Mouse (Mus musculus): ENCODE results near the gene Rgl3. TPM values are rescaled to one million over a fixed set of nuclear protein-coding genes. Genes with fewer than 3 reads are reported as not detected.

The Rgl3 gene
- total RNA-seq, 2 experiments from 2014 or later, result 0.28 to 0.69 TPM

DNA sequence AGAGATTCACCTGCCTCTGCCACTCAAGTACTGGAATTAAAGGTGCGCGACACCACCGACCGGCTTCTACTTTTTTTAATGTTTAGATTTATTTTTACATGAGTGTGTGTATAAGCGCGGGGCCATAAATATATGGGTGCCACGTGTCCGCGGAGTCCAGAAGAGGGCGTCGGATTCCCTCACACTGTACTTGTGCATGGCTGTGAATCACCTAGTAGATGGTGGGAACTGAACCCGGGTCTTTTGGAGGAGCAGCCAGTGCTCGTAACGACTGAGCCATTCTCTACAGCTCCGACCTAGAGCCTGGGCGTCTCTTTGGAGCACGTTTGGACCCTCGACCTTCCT, 34.0 kb downstream of the Rgl3 start:
- H3K4me3 ChIP-seq, result peak overlapping the region; percentile 84
- DNase-seq, result peak; percentile 39
- intact Hi-C loops (cut with DNase I), result loop anchor here (5.0 kb wide), 1 partner anchor 117 kb away; the partner anchor contains the start of genes Gm49318 and Zfp653
- TF ChIP-seq CTCF (IDR thresholded peaks at IDR 0.05), result peak; percentile 29; the same call in 1 of the 2 replicates
- peak overlapping the region; percentile 97 for H3K27ac ChIP-seq

GRCm38 (mm10) chr9:21954635-21955034, 34.6 kb downstream of the Rgl3 start:
- DNase-seq, result no peak
- intact Hi-C loops (cut with DNase I), result loop anchor here (5.0 kb wide), 1 partner anchor 118 kb away; the partner anchor contains the start of genes Gm49318 and Zfp653
- peak overlapping the region; percentile 84; the same call in 1 of the 2 replicates for H3K4me3 ChIP-seq

DNA sequence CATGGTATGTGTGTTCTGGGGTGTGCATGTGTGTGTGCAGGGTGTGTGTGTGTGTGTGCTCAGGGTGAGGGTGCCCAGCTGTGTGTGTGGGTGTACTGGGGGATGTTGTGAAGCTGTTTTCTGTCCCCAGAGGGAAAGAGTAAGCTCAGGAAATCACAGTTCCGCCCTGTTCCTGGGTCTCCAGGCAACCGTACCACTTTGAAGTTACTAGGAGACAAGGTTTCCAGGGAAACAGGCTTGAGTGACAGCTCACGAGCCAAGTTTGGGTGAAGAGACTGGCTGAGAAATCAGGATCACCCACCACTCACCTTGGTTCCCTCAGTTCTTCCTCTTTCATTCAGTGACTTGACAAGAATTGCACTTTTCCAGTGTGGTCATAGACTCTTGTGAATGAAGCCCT, 35.6 kb downstream of the Rgl3 start:
- DNase-seq, result no peak
- no peak for TF ChIP-seq CTCF (IDR thresholded peaks at IDR 0.05)
- intact Hi-C loops (cut with DNase I), result no loop called here
- Histone ChIP-seq H3K27ac (no peak overlapping the region), H3K4me3 (no peak overlapping the region)

More at GRCm38 (mm10) chr9:21954635-21955034, 34.6 kb downstream of the Rgl3 start:
- no peak overlapping the region for H3K27ac ChIP-seq
- no peak for TF ChIP-seq CTCF (IDR thresholded peaks at IDR 0.05)

- intact Hi-C loops (cut with DNase I), result no loop called here
- DNase-seq, result no peak
- Histone ChIP-seq H3K4me3 (no peak overlapping the region), H3K27ac (no peak overlapping the region)
- TF ChIP-seq CTCF (IDR thresholded peaks at IDR 0.05), result peak; percentile 18; the same call in 1 of the 2 replicates
These were observed 37.3 kb downstream of the Rgl3 start for GRCm38 (mm10) chr9:21951977-21952376.

GRCm38 (mm10) chr9:21950322-21950721, 38.9 kb downstream of the Rgl3 start:
- no peak overlapping the region for H3K4me3 ChIP-seq
- intact Hi-C loops (cut with DNase I), result no loop called here
- no peak overlapping the region for H3K27ac ChIP-seq
- peak; percentile 68 for DNase-seq
- no peak for TF ChIP-seq CTCF (IDR thresholded peaks at IDR 0.05)

DNA sequence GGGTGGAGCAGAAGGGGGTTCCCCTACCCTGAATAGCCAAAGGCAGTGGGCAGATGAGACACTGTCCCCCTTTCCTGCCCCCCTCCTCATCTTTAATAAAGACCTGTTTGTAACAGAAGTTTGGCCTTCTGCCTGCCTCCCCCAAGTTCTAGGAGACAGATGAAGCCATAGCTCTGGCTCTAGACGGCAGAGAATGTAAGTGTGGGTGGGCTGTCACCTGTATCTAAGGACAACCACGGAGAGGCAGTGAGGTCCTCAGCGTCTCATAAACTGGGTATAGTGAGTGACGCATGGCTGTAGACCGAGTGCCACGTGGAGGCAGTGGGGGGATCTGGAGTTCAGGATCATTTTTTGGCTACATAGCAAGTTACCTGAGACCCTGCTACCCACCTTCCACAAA, 40.5 kb downstream of the Rgl3 start:
- intact Hi-C loops (cut with DNase I), result no loop called here
- no peak for TF ChIP-seq CTCF (IDR thresholded peaks at IDR 0.05)
- DNase-seq, result no peak

DNA sequence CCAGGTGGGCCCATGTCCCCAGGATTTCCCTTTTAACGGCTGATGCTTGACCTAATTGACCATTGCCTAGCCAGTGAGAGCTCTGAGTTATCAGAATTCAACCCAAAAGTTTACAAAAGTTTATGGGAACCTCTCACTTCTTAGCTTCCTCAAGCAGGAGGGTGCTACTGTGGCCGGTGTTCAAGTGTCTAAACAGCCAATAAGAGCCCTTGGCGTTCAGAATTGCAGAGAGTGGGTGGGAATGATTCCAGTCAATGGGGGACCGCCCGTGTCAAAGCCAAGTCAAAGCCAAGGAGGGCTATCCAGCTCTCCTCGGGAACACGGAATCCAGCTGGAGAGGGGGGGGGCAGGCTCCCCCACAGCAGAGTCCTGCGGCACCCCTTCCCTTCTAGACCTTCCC, 41.1 kb downstream of the Rgl3 start:
- DNase-seq, result no peak
- Histone ChIP-seq H3K27ac (no peak overlapping the region), H3K4me3 (no peak overlapping the region)
- intact Hi-C loops (cut with DNase I), result no loop called here
- no peak for TF ChIP-seq CTCF (IDR thresholded peaks at IDR 0.05)

More for the DNA sequence above, 40.5 kb downstream of the Rgl3 start:
- H3K27ac ChIP-seq, result no peak overlapping the region
- H3K4me3 ChIP-seq, result no peak overlapping the region

GRCm38 (mm10) chr9:21947540-21948130, 41.6 kb downstream of the Rgl3 start:
- DNase-seq, result no peak
- intact Hi-C loops (cut with DNase I), result no loop called here
- no peak overlapping the region for H3K27ac ChIP-seq
- no peak overlapping the region for H3K4me3 ChIP-seq
- TF ChIP-seq CTCF (IDR thresholded peaks at IDR 0.05), result no peak

DNA sequence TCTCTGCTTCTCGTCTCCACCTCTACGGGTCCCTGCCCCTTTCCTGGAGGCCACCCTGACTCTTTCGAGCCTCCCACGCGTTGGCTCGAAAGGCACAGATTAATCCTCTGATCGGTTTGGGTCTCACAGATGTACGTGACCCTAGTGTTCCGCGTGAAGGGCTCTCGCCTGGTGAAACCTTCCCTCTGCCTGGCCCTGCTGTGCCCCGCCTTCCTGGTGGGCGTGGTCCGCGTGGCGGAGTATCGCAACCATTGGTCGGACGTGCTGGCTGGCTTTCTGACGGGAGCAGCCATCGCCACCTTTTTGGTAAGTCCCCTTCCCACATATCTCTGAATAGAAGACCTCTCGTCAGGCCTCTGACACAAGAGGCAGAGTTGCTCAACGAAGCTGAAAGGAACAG, 45.0 kb downstream of the Rgl3 start:
- H3K27ac ChIP-seq, result no peak overlapping the region
- intact Hi-C loops (cut with DNase I), result no loop called here
- no peak for DNase-seq
- no peak overlapping the region for H3K4me3 ChIP-seq
- no peak for TF ChIP-seq CTCF (IDR thresholded peaks at IDR 0.05)

DNA sequence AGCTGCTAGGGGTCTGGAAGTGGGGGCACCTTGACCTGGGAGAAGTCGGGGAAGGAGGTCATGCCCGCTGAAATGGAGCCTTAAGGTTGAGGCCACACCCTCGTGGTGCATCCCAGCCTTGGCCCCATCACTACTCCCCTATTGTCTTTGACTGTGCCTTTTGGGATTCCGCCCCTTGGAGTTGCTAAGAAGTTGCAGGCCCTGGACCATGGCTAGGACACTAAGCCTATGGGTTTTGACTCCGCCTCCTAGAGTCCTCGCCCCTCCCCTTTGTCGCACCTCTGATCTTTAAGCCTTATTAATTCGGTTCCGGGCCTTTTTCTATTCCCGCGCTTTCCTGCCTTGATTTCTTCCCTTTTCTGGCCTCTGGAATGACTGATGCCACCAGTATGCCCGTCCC, 45.6 kb downstream of the Rgl3 start:
- TF ChIP-seq CTCF (IDR thresholded peaks at IDR 0.05), result no peak
- Histone ChIP-seq H3K27ac (no peak overlapping the region), H3K4me3 (no peak overlapping the region)
- DNase-seq, result no peak
- intact Hi-C loops (cut with DNase I), result no loop called here

DNA sequence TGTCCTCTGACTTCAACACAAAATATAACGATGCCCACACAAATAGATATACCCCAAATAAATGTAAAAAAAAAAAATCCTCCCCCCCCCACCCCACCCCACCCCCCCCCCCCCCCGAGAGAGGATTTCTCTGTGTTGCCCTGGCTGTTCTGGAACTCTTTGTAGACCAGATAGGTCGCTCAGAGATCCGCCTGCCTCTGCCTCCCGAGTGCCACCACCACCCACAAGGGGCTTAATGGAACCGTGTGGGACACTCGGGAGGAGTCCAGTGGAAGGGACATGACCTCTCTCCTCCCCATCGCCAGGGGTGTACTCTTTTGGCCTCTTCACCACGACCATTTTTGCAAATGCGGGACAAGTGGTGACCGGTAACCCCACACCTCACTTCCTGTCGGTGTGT, 46.2 kb downstream of the Rgl3 start:
- intact Hi-C loops (cut with DNase I), result no loop called here
- H3K4me3 ChIP-seq, result no peak overlapping the region
- TF ChIP-seq CTCF (IDR thresholded peaks at IDR 0.05), result no peak

GRCm38 (mm10) chr9:21938234-21938855, 50.9 kb downstream of the Rgl3 start:
- intact Hi-C loops (cut with DNase I), result no loop called here
- no peak for TF ChIP-seq CTCF (IDR thresholded peaks at IDR 0.05)

More for the DNA sequence above, 46.2 kb downstream of the Rgl3 start:
- H3K27ac ChIP-seq, result no peak overlapping the region
- DNase-seq, result no peak

DNA sequence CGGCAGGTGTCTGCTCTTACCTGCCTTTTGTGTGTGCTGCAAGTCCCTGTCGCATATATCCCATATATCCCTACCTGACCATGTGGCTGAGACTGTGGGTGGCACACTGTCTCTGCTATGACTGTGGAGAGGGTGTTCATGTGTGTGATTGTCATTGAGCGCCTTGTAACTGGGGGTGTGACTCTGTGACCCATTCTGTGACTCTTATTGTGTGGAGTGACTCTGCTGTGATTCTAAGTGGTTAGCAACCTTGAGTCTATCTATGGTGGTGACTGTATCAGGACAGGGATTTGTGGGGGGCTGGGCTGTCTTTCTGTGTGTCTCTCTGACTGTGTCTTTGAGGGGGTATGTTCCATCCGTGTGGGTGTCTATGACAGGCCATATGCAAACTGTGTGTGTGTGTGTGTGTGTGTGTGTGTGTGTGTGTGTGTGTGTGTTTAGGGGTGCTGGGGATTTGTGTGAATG, 51.5 kb downstream of the Rgl3 start:
- TF ChIP-seq CTCF (IDR thresholded peaks at IDR 0.05), result no peak
- DNase-seq, result no peak
- Histone ChIP-seq H3K4me3 (no peak overlapping the region), H3K27ac (no peak overlapping the region)
- intact Hi-C loops (cut with DNase I), result no loop called here

More at GRCm38 (mm10) chr9:21938234-21938855, 50.9 kb downstream of the Rgl3 start:
- Histone ChIP-seq H3K4me3 (no peak overlapping the region), H3K27ac (no peak overlapping the region)
- no peak for DNase-seq
